Mouse (Mus musculus) bone marrow macrophage, adult 2 months (primary cell): Measurements from ENCODE around the gene Raly.

Experiments used
- CTCF ChIP-seq: IDR thresholded peaks from 2 replicates; pipeline ENCODE4 v1.5.1; 2012; ENCODE audit warnings: low read depth, mild to moderate bottlenecking, low read length, moderate library complexity
- POLR2A ChIP-seq: IDR thresholded peaks from 2 replicates; pipeline ENCODE4 v1.6.1; 2012; ENCODE audit warnings: mild to moderate bottlenecking, low read depth, low read length, borderline replicate concordance

DNA sequence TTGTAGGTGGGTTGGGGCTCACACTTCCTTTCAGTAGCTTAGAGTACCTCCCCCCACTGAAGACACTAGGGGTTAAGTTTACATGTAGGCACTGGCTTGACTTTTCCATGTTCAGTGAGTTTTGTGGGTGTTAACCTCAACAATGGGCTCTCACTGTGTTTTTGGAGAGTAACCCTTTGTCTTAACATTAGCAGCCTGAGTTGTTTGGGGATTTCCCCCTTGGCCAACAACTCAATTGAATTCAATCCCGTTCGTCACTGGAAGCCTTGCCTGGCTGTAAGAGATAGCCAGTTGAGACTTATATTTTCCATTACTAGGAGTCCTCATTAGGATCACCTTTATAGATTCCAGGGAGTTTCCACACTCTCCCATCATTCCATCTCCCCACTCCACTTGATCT is 45.6 kb downstream of the Raly start:
- TF ChIP-seq CTCF (no peak), POLR2A (no peak)
